Mouse (Mus musculus) ES-E14 (cell line): ENCODE results near the gene Dnaja3. TPM values are rescaled to one million over a fixed set of nuclear protein-coding genes. Genes with fewer than 3 reads are reported as not detected.

Experiments
- DNase-seq: peaks from one replicate; pipeline ENCODE4 v3.0.0-alpha.2; 2013; ENCODE audit warnings: low read depth, low spot score
- H3K27ac ChIP-seq: 2 replicates; pipeline ENCODE4 v1.5.1; 2012; ENCODE audit warnings: low read depth, mild to moderate bottlenecking, low read length, moderate library complexity, mixed read lengths; ENCODE audit not compliant: poor library complexity, insufficient read depth, severe bottlenecking
- H3K36me3 ChIP-seq: 2 replicates; pipeline ENCODE4 v1.6.1; 2012; ENCODE audit warnings: mild to moderate bottlenecking, low read length, moderate library complexity, mixed read lengths; ENCODE audit not compliant: control insufficient read depth, poor library complexity, insufficient read depth, severe bottlenecking
- H3K4me1 ChIP-seq, 2 experiments: fragments of 150-350 bp in 1 of 2; sonication (generic) in 1 of 2; 2 replicates each; pipeline ENCODE4 v1.6.1; 2012; ENCODE audit warnings: low read length in 2 of 2, mild to moderate bottlenecking in 1 of 2, mixed read lengths in 1 of 2; ENCODE audit not compliant: control insufficient read depth in 2 of 2, insufficient read depth in 2 of 2, poor library complexity in 1 of 2
- H3K4me3 ChIP-seq, 2 experiments: fragments of 150-350 bp in 1 of 2; sonication (generic) in 1 of 2; 2 replicates each; pipeline ENCODE4 v1.5.1; 2012; ENCODE audit warnings: low read length in 2 of 2, low read depth in 1 of 2, mild to moderate bottlenecking in 1 of 2, mixed read lengths in 1 of 2; ENCODE audit not compliant: insufficient read depth in 1 of 2, poor library complexity in 1 of 2, severe bottlenecking in 1 of 2
- H3K9ac ChIP-seq: 2 replicates; pipeline ENCODE4 v1.6.1; 2012; ENCODE audit warnings: low read depth, mild to moderate bottlenecking, low read length, mixed read lengths; ENCODE audit not compliant: poor library complexity, insufficient read depth, severe bottlenecking
- H3K9me3 ChIP-seq: fragments of 150-350 bp; sonication (generic); 2 replicates; pipeline ENCODE4 v1.6.1; 2012; ENCODE audit warnings: low read depth, mild to moderate bottlenecking, low read length; ENCODE audit not compliant: control insufficient read depth, insufficient read depth
- CHD2 ChIP-seq: IDR thresholded peaks from 2 replicates; pipeline ENCODE4 v1.6.1; 2014; ENCODE audit warnings: mild to moderate bottlenecking, low read depth, low read length, inconsistent platforms
- HCFC1 ChIP-seq: IDR thresholded peaks from 2 replicates; pipeline ENCODE4 v1.6.1; 2012; ENCODE audit warnings: low read length, inconsistent platforms, borderline replicate concordance; ENCODE audit not compliant: insufficient read depth
- MAFK ChIP-seq: IDR thresholded peaks from 2 replicates; pipeline ENCODE4 v1.6.1; 2014; ENCODE audit warnings: mild to moderate bottlenecking, low read depth, low read length, inconsistent platforms; ENCODE audit not compliant: insufficient read depth
- ZC3H11A ChIP-seq: IDR thresholded peaks from 2 replicates; pipeline ENCODE4 v1.6.1; 2012; ENCODE audit warnings: low read depth, mild to moderate bottlenecking, inconsistent platforms, low read length, borderline replicate concordance
- ZNF384 ChIP-seq: IDR thresholded peaks from 2 replicates; pipeline ENCODE4 v1.6.1; 2012; ENCODE audit warnings: low read depth, low read length, inconsistent platforms
- in situ Hi-C, 2 experiments: fragments of 600-800 bp; cut with MboI; formaldehyde crosslinking; loops; one replicate each; pipeline ENCODE4 v1.15.1; 2025; ENCODE audit warnings: low sequenced_read_pairs in 2 of 2, inconsistent platforms in 1 of 2; ENCODE audit not compliant: unreplicated experiment in 2 of 2
- total RNA-seq: library from RNA; depleted of rRNA; stranded (reverse); fragments of 300-350 nt; gene quantifications from 2 replicates; pipeline ENCODE4 v1.2.3, GENCODE M21; 2012

Dnaja3 gene
- total RNA-seq, 1 experiment: 53.2 TPM

DNA sequence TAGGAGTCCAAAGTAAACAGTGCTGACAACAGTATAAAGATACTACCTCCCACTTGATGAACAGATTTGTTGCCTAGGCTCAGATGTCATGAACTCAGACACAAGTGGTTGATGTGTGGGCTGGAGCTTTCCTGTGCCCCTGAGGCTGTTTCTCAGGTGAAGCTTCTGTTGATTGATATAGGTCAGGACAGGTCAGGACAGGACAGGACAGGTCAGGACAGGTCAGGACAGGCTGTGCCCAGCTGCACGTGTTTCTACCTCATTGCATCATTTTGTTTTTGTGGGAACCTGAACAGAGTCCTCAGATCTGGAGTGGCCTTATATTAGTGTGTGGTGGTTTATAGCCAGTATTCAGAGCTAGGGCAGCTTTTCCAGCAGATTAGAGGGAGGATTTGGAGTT lies 62.9 kb downstream of the Dnaja3 start:
- no peak for TF ChIP-seq HCFC1
- no peak for TF ChIP-seq CHD2
- no peak for TF ChIP-seq ZC3H11A
- no peak for TF ChIP-seq ZNF384
- TF ChIP-seq MAFK: no peak
- no peak overlapping the region for H3K9ac ChIP-seq
- peaks cover 0 to 4% of the 10 kb centered on the region in 2 experiments; a peak in 2 of 4 replicates for H3K4me1 ChIP-seq
- no peak overlapping the region for H3K4me3 ChIP-seq
- no peak overlapping the region for H3K27ac ChIP-seq
- in situ Hi-C loops: no loop called here
- H3K36me3 ChIP-seq: peaks cover 61% of the 10 kb centered on the region
- H3K9me3 ChIP-seq: no peaks in the 10 kb centered on the region
- no peak for DNase-seq

DNA sequence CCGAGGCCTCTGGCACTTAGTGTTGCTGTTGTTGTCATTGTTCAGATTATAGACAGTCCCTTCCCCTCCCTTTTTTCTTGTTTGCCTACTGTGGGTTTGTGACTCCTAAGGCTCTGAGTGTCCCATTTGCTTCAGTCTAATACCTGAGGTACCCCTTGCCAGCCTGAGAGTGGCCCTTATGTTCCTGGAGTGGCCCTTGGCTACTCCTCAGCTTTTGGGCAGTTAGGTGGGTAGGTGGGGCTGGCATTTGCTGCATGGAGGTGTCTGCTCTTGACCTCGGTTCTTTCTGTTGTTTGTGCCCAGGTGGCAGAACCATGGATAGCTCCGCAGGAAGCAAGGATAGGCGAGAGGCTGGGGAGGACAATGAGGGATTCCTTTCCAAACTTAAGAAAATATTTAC lies 65.8 kb downstream of the Dnaja3 start:
- no peak overlapping the region for H3K4me3 ChIP-seq
- DNase-seq: no peak
- peaks cover 47% of the 10 kb centered on the region for H3K36me3 ChIP-seq
- H3K9me3 ChIP-seq: no peaks in the 10 kb centered on the region
- no peak overlapping the region for H3K27ac ChIP-seq
- TF ChIP-seq MAFK (no peak), ZNF384 (no peak), ZC3H11A (no peak), CHD2 (no peak), HCFC1 (no peak)
- in situ Hi-C loops: no loop called here
- H3K9ac ChIP-seq: no peak overlapping the region
- H3K4me1 ChIP-seq: peaks cover 0 to 2% of the 10 kb centered on the region in 2 experiments; a peak in 2 of 4 replicates

DNA sequence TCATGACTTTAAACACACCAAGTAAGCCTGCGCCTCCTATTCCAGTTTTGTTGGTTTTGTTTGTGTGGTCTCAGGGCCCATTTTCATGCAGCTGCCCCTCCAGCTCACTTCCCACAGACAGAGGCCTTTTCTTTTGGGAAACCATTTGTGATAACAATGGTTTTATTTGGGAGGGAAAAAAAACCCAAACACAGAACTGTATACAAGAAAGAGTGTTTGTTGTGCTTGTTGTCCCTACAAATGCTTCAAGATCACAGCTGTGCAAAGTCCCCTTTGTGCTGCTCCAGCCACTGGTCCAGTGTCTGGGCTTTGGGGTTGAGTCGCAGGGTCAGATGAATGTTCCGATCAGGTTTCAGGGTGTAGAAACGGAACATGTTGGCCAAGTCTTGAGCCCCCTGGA lies 71.4 kb downstream of the Dnaja3 start:
- Histone ChIP-seq H3K36me3 (peaks cover 47% of the 10 kb centered on the region), H3K4me1 (no peaks in the 10 kb centered on the region), H3K4me3 (no peak overlapping the region)

DNA sequence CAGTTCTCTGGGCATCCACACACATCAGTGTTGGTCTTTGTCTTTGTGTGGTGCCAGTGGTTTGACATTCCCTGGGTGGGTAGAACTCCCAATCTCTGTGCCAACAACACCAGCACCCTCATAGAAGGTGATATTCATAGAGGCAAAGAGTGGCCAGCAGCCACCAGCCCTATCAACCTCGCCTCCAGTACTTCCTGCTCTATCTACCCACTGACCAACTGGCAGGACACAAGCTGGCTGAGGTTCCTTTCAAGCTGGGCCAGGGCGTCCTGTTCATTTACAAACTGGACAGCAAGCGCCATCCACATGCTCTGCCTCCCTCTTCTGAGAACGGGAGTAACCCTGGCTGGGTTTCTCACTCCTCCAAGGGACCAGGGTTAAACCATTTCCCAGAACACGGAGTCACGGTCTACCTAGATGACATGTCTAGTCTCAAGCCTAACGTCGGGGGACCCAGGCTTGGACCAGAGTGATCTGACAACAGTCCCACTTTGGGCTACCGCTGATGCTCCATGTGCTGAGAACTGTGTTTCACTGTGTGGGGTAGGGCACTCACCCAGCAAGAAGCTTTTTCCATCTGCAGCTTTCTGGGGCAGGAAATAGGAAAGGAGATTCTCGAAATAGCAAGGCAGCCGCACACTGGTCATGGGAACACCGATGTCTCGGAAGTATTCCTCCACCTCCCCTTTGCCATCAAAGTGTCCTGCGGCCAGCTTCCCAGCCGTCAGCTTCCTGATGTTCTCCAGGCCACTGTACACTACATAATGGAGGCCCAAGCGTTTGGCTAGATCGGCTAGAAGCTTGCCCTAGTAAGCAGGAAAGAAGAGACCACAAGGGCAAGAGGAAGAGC lies 74.3 kb downstream of the Dnaja3 start:
- Histone ChIP-seq H3K4me1 (no peaks in the 10 kb centered on the region), H3K27ac (no peak overlapping the region), H3K9me3 (no peaks in the 10 kb centered on the region), H3K36me3 (peaks cover 40% of the 10 kb centered on the region), H3K9ac (no peak overlapping the region), H3K4me3 (no peak overlapping the region)
- TF ChIP-seq ZC3H11A (no peak), ZNF384 (no peak)
- no peak for DNase-seq
- in situ Hi-C loops: no loop called here

More for the DNA sequence above, 71.4 kb downstream of the Dnaja3 start:
- no peak for TF ChIP-seq ZNF384
- TF ChIP-seq ZC3H11A: no peak
- Histone ChIP-seq H3K9me3 (no peaks in the 10 kb centered on the region), H3K27ac (no peak overlapping the region), H3K9ac (no peak overlapping the region)
- in situ Hi-C loops: no loop called here
- DNase-seq: no peak

GRCm38 (mm10) chr16:4717866-4718265 lies 78.1 kb downstream of the Dnaja3 start:
- H3K4me1 ChIP-seq: no peaks in the 10 kb centered on the region
- H3K36me3 ChIP-seq: peaks cover 25% of the 10 kb centered on the region
- H3K4me3 ChIP-seq: peak overlapping the region; percentile 75 to 80; a peak in 3 of 4 replicates
- H3K27ac ChIP-seq: no peak overlapping the region
- in situ Hi-C loops: no loop called here
- TF ChIP-seq CHD2: no peak
- no peak for TF ChIP-seq MAFK
- no peak for TF ChIP-seq ZNF384
- no peak for TF ChIP-seq ZC3H11A
- no peak for TF ChIP-seq HCFC1
- DNase-seq: no peak
- H3K9me3 ChIP-seq: no peaks in the 10 kb centered on the region
- 0 out of 2 replicates have a peak overlapping the region, but pooled peaks have one; percentile 12 for H3K9ac ChIP-seq
